Mouse (Mus musculus) midbrain, embryonic 16.5 days (tissue): ENCODE results near the gene Yaf2. TPM values are rescaled to one million over a fixed set of nuclear protein-coding genes. Genes with fewer than 3 reads are reported as not detected.
"Not testable (repeated sequence)": the region's sequence is repeated elsewhere in the genome, so short reads cannot be mapped to it uniquely, and the experiment has no call there.

Experiments used
- ATAC-seq: fragments of 200-750 bp; cut with Nextera tagmentation; 2 replicates; pipeline ENCODE4 v1.8.0; 2017; ENCODE audit warnings: moderate TSS enrichment
- H3K27ac ChIP-seq: fragments of 300-500 bp; sonication (generic); 2 replicates; pipeline ENCODE4 v1.5.1; 2014; ENCODE audit warnings: mild to moderate bottlenecking, low read length, mixed read lengths
- H3K27me3 ChIP-seq: fragments of 300-500 bp; sonication (generic); 2 replicates; pipeline ENCODE4 v1.6.1; 2014; ENCODE audit warnings: low read depth, low read length, mixed read lengths; ENCODE audit not compliant: control insufficient read depth, insufficient read depth
- H3K36me3 ChIP-seq: fragments of 300-500 bp; sonication (generic); 2 replicates; pipeline ENCODE4 v1.6.1; 2014; ENCODE audit warnings: mild to moderate bottlenecking, low read length, moderate library complexity, mixed read lengths; ENCODE audit not compliant: control insufficient read depth, insufficient read depth
- H3K4me1 ChIP-seq: fragments of 300-500 bp; sonication (generic); 2 replicates; pipeline ENCODE4 v1.6.1; 2014; ENCODE audit warnings: mild to moderate bottlenecking, low read length, mixed read lengths; ENCODE audit not compliant: control insufficient read depth, insufficient read depth
- H3K4me2 ChIP-seq: fragments of 300-500 bp; sonication (generic); 2 replicates; pipeline ENCODE4 v1.6.1; 2014; ENCODE audit warnings: mild to moderate bottlenecking, low read length, mixed read lengths
- H3K4me3 ChIP-seq: fragments of 300-500 bp; sonication (generic); 2 replicates; pipeline ENCODE4 v1.5.1; 2014; ENCODE audit warnings: low read depth, mild to moderate bottlenecking, low read length, moderate library complexity, mixed read lengths
- H3K9ac ChIP-seq: fragments of 300-500 bp; sonication (generic); 2 replicates; pipeline ENCODE4 v1.6.1; 2014; ENCODE audit warnings: low read depth, low read length, mixed read lengths
- H3K9me3 ChIP-seq: fragments of 300-500 bp; sonication (generic); replicated peaks from 2 replicates; pipeline ENCODE4 v1.6.1; 2014; ENCODE audit warnings: mild to moderate bottlenecking, low read length, mixed read lengths; ENCODE audit not compliant: control insufficient read depth, poor library complexity, severe bottlenecking
- WGBS: fragments of 180-500 bp; shearing (Covaris S2); extraction: QIAGEN DNeasy Blood & Tissue Kit; methylation state at CpG from one replicate; pipeline ENCODE4 v1.1.7; 2014; 5-methylcytosine and 5-hydroxymethylcytosine counted together
- polyA plus RNA-seq: library from polyadenylated mRNA; unstranded; fragments of >200 nt; fragmentation: Nextera tagmentation; extraction: Ambion mirVana; gene quantifications from 2 replicates; pipeline ENCODE4 v1.2.1, GENCODE M21; 2015

Yaf2 gene
- polyA plus RNA-seq, 1 experiment from 2014 or later = 128 TPM

DNA sequence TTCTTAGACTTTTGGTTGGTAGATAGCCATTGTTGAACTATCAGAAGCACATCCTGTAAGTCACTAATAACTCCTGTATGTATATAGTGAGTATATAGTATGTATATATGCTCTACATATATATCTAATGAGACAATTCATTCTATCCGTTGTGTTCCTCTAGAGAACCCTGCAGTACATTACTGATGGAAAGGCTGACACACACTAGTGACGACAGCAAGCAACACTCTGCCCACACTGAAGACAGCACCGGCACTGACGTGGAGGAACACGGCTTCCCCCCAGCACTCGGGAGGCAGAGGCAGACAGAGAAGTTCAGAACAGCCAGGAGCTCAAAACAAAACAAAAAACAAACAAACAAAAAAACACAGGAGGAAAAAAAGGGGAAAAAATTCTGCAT lies 84.3 kb downstream of the Yaf2 start:
- no peaks in the 10 kb centered on the region for H3K27me3 ChIP-seq
- ATAC-seq = no peak
- H3K9ac ChIP-seq = no peak overlapping the region
- H3K36me3 ChIP-seq = peaks cover 4% of the 10 kb centered on the region; the same call in 1 of the 2 replicates
- H3K4me1 ChIP-seq = no peaks in the 10 kb centered on the region
- no peaks in the 10 kb centered on the region for H3K9me3 ChIP-seq
- H3K27ac ChIP-seq = no peak overlapping the region
- WGBS = 96% methylated on average over 6 of the region's 6 CpGs
- no peak overlapping the region for H3K4me2 ChIP-seq
- H3K4me3 ChIP-seq = no peak overlapping the region

DNA sequence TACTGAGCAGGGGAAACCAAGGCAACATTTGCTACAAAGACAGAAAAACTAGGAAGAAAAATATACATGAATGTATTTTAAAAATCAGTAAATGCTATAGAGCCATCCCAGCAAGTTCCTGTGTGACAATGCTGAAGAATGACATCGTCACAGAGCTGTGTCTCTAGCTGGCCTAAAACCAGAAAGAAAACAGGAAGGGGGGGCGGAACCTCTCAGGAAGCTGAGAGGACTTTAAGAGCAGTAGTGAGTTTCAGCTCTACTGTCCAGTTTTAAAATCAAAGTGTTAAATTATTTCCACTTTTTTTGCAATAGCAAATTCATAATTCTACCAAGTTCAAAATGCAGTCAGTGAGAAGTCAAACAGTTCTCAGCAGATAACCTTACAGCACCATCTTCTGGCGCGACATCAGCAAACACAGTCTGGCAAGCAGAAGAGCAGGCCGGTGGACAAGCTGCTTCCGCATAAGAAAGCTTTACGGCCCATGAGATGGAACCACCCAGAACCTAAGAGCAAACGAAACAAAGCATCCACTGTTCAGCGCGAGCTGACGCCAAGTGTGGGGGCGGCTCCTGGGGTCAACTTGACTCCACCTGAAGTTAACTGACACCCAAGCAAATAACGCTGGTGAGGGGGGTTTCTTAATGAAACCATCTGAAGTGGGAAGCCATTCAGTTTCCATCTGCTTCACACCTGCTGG lies 85.0 kb downstream of the Yaf2 start:
- 88% methylated on average over 13 of the region's 13 CpGs for WGBS
- no peaks in the 10 kb centered on the region for H3K27me3 ChIP-seq
- no peak for ATAC-seq
- H3K4me1 ChIP-seq = no peaks in the 10 kb centered on the region
- H3K36me3 ChIP-seq = peaks cover 4% of the 10 kb centered on the region; the same call in 1 of the 2 replicates
- no peaks in the 10 kb centered on the region for H3K9me3 ChIP-seq
- H3K4me2 ChIP-seq = no peak overlapping the region
- no peak overlapping the region for H3K9ac ChIP-seq
- H3K27ac ChIP-seq = no peak overlapping the region
- H3K4me3 ChIP-seq = no peak overlapping the region

DNA sequence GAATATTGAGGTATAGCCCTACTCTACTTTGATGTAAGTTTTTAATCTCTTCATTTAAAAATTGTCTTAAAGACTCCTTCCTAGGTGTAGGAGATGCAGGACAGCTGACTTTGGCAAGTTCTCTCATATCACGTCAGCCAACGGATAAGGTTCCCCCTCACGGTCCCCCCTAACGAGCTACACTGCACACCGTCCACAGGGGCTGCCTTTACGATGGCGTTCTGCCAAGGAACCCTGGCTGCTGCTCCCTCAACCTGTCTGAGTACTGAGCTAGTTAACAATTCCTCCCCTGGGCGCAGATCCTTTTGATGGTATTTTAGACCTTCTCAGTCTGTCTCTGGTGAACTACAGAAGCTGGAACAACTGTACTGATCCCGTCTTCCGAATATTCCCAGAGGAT lies 93.5 kb downstream of the Yaf2 start:
- H3K9ac ChIP-seq = no peak overlapping the region
- no peak overlapping the region for H3K4me3 ChIP-seq
- H3K27ac ChIP-seq = no peak overlapping the region
- H3K4me1 ChIP-seq = no peaks in the 10 kb centered on the region
- 68% methylated on average over 10 of the region's 10 CpGs for WGBS
- ATAC-seq = no peak
- peaks cover 14% of the 10 kb centered on the region; the same call in 1 of the 2 replicates for H3K36me3 ChIP-seq
- no peaks in the 10 kb centered on the region for H3K27me3 ChIP-seq
- no peaks in the 10 kb centered on the region for H3K9me3 ChIP-seq
- H3K4me2 ChIP-seq = no peak overlapping the region

DNA sequence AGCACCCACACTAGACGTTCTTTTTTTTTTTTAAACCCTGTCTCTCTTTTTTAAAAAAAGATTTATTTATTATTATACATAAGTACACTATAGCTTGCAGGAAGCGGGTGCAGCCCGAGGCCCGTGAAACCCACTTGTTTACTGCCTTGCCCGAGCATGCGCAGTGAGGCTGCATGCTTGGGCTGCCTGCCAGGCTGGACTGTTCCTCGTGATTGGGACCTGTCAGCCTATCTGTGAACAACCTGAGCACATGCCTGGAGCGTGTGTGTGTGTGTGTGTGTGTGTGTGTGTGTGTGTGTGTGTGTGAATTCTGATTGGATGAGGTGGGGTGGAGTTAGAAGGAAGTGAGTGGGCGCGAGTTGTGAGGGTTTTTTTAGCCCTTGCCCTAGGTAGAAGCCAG lies 100.3 kb downstream of the Yaf2 start:
- H3K4me3 ChIP-seq, H3K4me2 ChIP-seq, H3K4me1 ChIP-seq, H3K27me3 ChIP-seq, H3K9me3 ChIP-seq, ATAC-seq, H3K27ac ChIP-seq, H3K9ac ChIP-seq: not testable (repeated sequence)
- 92% methylated on average over 10 of the region's 10 CpGs for WGBS
- H3K36me3 ChIP-seq = peaks cover 10% of the 10 kb centered on the region; the same call in 1 of the 2 replicates

Other genes with a start within 250 kb of the Yaf2 start
- gene Gxylt1, start 61.8 kb downstream of the Yaf2 start, polyA plus RNA-seq = 5.2 and 6.0 TPM in 2 replicates
- 151 and 161 TPM in 2 replicates for gene Zcrb1, start 61.4 kb upstream of the Yaf2 start, polyA plus RNA-seq
- gene Pphln1, start 61.4 kb upstream of the Yaf2 start, polyA plus RNA-seq = 37.2 and 40.6 TPM in 2 replicates